Mouse (Mus musculus) gastrocnemius, adult 18-20 months (tissue): Measurements from ENCODE around the gene Rnase12. TPM values are rescaled to one million over a fixed set of nuclear protein-coding genes. Genes with fewer than 3 reads are reported as not detected.
A peak's percentile ranks its signal among the peaks of the same experiment; 100 is the strongest.
"Not testable (repeated sequence)": the region's sequence is repeated elsewhere in the genome, so short reads cannot be mapped to it uniquely, and the experiment has no call there.

Experiments
- DNase-seq: peaks from one replicate; pipeline ENCODE4 v3.0.0; 2021; ENCODE audit warnings: low spot score
- total RNA-seq, 2 experiments: library from RNA; stranded (reverse); gene quantifications; 2 replicates each; pipeline ENCODE4 v1.2.3; 2021

Gene Rnase12
- total RNA-seq, 2 experiments from 2014 or later: not detected

GRCm38 (mm10) chr14:51023457-51023856 lies 34.0 kb downstream of the Rnase12 start:
- no peak for DNase-seq

DNA sequence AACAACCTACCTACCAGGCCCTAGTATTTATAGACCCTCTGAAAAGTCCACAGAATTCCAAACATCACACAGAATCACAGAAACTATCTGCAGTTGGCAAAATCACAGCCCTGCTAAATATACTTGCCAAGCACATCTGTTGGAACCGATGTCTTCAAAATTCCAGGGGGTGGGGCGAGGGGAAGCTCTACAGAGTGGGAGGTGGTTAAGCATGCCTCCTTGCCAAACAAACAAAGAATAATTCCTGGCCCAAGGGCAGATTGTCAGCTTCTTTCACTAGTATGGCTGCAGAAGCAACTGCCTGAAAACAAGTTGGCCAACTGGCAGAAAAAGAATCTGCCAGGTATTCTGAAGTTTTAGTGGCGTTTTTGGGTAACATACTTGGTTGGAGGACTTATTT lies 40.2 kb downstream of the Rnase12 start:
- DNase-seq: peak; percentile 62

DNA sequence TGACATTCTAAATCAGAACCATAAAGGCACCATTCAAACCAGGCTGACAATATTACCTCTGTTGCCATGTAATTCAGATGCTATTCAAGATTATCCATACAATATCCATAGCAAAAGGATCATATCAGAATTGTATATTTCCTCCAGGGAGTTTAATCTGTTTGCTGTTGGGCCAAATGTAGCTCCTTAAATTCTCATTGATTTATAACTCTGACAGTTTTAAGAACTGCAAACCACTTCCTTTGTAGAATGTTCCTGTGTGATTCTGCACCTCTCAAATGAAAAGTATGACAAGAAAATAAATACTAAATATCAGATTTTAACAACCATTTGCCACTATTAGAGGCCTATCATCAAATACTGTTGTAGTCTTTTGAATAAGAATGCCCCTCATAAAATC lies 41.7 kb downstream of the Rnase12 start:
- DNase-seq: no peak

GRCm38 (mm10) chr14:51014724-51015123 lies 42.7 kb downstream of the Rnase12 start:
- not testable (repeated sequence) for DNase-seq

DNA sequence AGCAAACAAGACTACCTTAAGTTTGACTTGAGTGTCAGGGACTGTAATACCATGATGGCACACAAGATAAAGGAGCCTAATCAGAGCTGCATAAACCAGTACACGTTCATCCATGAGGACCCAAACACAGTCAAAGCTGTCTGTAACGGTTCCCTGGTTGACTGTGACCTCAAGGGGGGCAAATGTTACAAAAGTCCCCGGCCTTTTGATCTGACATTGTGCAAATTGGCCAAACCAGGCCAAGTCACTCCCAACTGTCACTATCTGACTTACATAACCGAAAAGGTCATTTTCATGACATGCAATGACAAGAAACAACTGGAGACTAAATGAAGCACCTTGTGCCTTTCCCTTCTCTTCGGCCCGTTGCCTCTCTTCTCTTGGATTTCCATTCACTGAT lies 47.9 kb downstream of the Rnase12 start:
- no peak for DNase-seq

- DNase-seq: no peak
These were observed 48.7 kb downstream of the Rnase12 start for GRCm38 (mm10) chr14:51008781-51009180.

- DNase-seq: peak; percentile 58
These were observed 49.3 kb downstream of the Rnase12 start for GRCm38 (mm10) chr14:51007914-51008713.

- DNase-seq: no peak
These were observed 50.2 kb downstream of the Rnase12 start, which contains the start of gene Rnase10 for GRCm38 (mm10) chr14:51007152-51007801. TSS of gene Rnase10 (plus strand) at chr14:51007751.

Other genes with a start within 250 kb of the Rnase12 start
- under 1 TPM in 1 of 2 experiments, not detected in 1; 0.40 TPM for gene Ccnb1ip1, start 249.9 kb downstream of the Rnase12 start, total RNA-seq
- 1 to 10 TPM; 8.6 to 9.5 TPM for gene Parp2, start 249.8 kb downstream of the Rnase12 start, total RNA-seq
- 1 to 10 TPM; 6.5 to 9.0 TPM for gene Tep1, start 187.1 kb downstream of the Rnase12 start, total RNA-seq
- 100 to 1,000 TPM in 1 of 2 experiments, 10 to 100 TPM in 1; 56.5 to 114 TPM for gene Klhl33, start 160.2 kb downstream of the Rnase12 start, total RNA-seq
- gene Osgep, start 132.8 kb downstream of the Rnase12 start, total RNA-seq: 10 to 100 TPM; 45.9 to 47.5 TPM
- 10 to 100 TPM; 29.1 to 29.2 TPM for gene Apex1, start 132.7 kb downstream of the Rnase12 start, total RNA-seq
- gene Pip4p1, start 126.8 kb downstream of the Rnase12 start, total RNA-seq: 10 to 100 TPM; 16.1 to 16.7 TPM
- 1 to 10 TPM; 3.3 to 4.5 TPM for gene Pnp, start 126.6 kb downstream of the Rnase12 start, total RNA-seq
- 1 to 10 TPM; 2.2 to 6.2 TPM for gene Gm49342, start 113.1 kb downstream of the Rnase12 start, total RNA-seq
- gene Pnp2, start 101.7 kb downstream of the Rnase12 start, total RNA-seq: under 1 TPM in 1 of 2 experiments, not detected in 1; 0.24 TPM
- not detected for gene Rnase10, start 49.9 kb downstream of the Rnase12 start, total RNA-seq
- not detected for gene Rnase9, start 15.8 kb downstream of the Rnase12 start, total RNA-seq
- gene Rnase11, start 7.5 kb downstream of the Rnase12 start, total RNA-seq: not detected
- gene Olfr750, start 16.8 kb upstream of the Rnase12 start, total RNA-seq: not detected
- 10 to 100 TPM; 25.0 to 30.1 TPM for gene Rnase4, start 33.4 kb upstream of the Rnase12 start, total RNA-seq
- 1 to 10 TPM; 3.0 to 4.1 TPM for gene Ang, start 33.5 kb upstream of the Rnase12 start, total RNA-seq
- not detected for gene Eddm3b, start 56.8 kb upstream of the Rnase12 start, total RNA-seq
- gene Rnase6, start 66.2 kb upstream of the Rnase12 start, total RNA-seq: under 1 TPM in 1 of 2 experiments, not detected in 1; 0.21 TPM
- under 1 TPM in 1 of 2 experiments, not detected in 1; 0.39 TPM for gene Rnase1, start 89.1 kb upstream of the Rnase12 start, total RNA-seq
- gene Rnase2b, start 104.6 kb upstream of the Rnase12 start, total RNA-seq: not detected
- not detected for gene Ang2, start 141.5 kb upstream of the Rnase12 start, total RNA-seq
- gene Ear14, start 145.7 kb upstream of the Rnase12 start, total RNA-seq: not detected
- 1 to 10 TPM; 3.2 to 3.4 TPM for gene Rnase2a, start 198.5 kb upstream of the Rnase12 start, total RNA-seq